8 mouse cellular contexts compared by ENCODE assay signal in the genomic region with DNA sequence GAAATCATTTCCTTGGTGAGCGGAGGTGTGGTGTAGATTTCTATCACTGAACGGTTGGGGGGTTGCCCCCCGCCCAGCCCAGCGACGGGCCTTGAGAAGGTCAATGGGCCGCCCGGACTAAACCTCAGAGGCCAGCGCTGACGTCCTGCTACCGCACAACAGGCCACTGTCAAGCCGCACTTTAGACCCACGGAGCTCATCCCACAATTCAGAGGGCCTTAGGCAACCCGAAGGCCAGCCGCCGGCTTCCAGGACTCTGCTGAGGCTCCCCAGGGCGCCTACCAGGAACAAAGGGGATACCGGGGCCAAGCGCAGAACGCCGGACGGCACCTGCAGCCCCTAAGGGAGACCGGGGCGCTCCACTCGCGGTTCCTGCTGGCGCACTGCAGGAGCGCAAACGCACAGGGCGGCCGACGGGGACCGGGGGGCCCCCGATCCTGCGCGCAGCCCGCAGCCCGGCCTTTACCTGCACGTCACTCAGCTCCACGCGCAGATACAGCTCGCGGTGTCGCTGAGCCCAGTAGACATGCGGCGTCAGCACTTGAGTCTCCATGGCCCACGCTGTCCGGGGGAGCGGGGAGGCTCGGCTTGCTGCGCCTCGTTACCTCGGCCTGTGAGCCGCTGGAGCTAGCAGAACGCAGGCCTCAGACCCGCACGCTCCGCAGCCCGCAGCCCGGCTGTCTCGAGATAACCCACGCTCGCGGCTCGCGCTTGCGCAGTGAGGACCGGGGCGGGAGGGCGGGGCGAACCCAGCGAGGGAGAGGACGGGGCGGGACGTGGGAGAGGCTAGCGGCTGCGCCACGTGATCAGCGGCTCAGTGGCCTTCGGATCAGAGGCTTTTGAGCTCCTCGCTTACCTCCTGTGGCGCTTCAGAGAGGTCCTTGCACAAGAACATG. TPM values are rescaled to one million over a fixed set of nuclear protein-coding genes. Genes with fewer than 3 reads are reported as not detected.
DNase-seq lines count a peak whose midpoint lies in the region; ATAC-seq and TF ChIP-seq lines count a peak whose summit lies in the region.

TSS of gene Hacd3 (minus strand) at position 703 of the 896 bp plus-strand sequence.

- H3K4me3 ChIP-seq in heart, embryonic 10.5 days: peak within 1 kb of the TSS; percentile 83
- peak within 1 kb of the TSS; percentile 97 for H3K4me3 ChIP-seq in kidney, embryonic 14.5 days (ENCODE audit: low read length)
- peak within 1 kb of the TSS; percentile 63 for H3K4me3 ChIP-seq in limb, embryonic 14.5 days (replicated peaks; ENCODE audit: low read length)
- H3K4me3 ChIP-seq in midbrain, embryonic 16.5 days (ENCODE audit: low read depth, low read length): peak within 1 kb of the TSS; percentile 100

- peak within 1 kb of the TSS; percentile 81 for H3K4me2 ChIP-seq in kidney, embryonic 14.5 days (replicated peaks; ENCODE audit: low read depth, low read length)
- H3K4me2 ChIP-seq in limb, embryonic 14.5 days (replicated peaks; ENCODE audit: low read depth, low read length, severe bottlenecking): peak within 1 kb of the TSS; percentile 74
- peak within 1 kb of the TSS; percentile 90 for H3K4me2 ChIP-seq in midbrain, embryonic 16.5 days (ENCODE audit: low read length)

- H3K27ac ChIP-seq in heart, embryonic 10.5 days: peak within 1 kb of the TSS; percentile 97
- peak within 1 kb of the TSS; percentile 71 for H3K27ac ChIP-seq in kidney, embryonic 14.5 days (ENCODE audit: low read depth, low read length)
- peak within 1 kb of the TSS; percentile 69 for H3K27ac ChIP-seq in limb, embryonic 14.5 days (replicated peaks; ENCODE audit: low read depth, low read length)
- peak within 1 kb of the TSS; percentile 93 for H3K27ac ChIP-seq in midbrain, embryonic 16.5 days (ENCODE audit: low read length)

- under 1% methylated on average over 81 of the region's 81 CpGs for WGBS in heart, embryonic 10.5 days
- WGBS in kidney, embryonic 14.5 days: 1% methylated on average over 81 of the region's 81 CpGs
- under 1% methylated on average over 77 of the region's 81 CpGs for WGBS in limb, embryonic 14.5 days
- WGBS in midbrain, embryonic 16.5 days: under 1% methylated on average over 71 of the region's 81 CpGs

- ATAC-seq in erythroblast, adult 5-6 weeks (replicated peaks; ENCODE audit: low FRiP score, poor library complexity, severe bottlenecking): peak; percentile 89
- ATAC-seq in kidney, embryonic 14.5 days (ENCODE audit: low FRiP score, low TSS enrichment): peak; percentile 92
- ATAC-seq in limb, embryonic 14.5 days (ENCODE audit: low FRiP score, low read depth): peak; percentile 93
- ATAC-seq in midbrain, embryonic 16.5 days: peak; percentile 93

- TF ChIP-seq POLR2A in brain, embryonic 14.5 days (IDR thresholded peaks at IDR 0.05; ENCODE audit: borderline replicate concordance, extremely low read depth, insufficient read depth, insufficient read length, poor library complexity, severe bottlenecking): peak; percentile 96
- TF ChIP-seq POLR2A in limb, embryonic 14.5 days (IDR thresholded peaks at IDR 0.05; ENCODE audit: borderline replicate concordance, extremely low read depth, insufficient read depth, insufficient read length): peak; percentile 70; the same call in 1 of the 2 replicates

- H3K27me3 ChIP-seq in heart, embryonic 10.5 days (ENCODE audit: insufficient read depth, poor library complexity, severe bottlenecking): no peaks in the 10 kb centered on the region
- no peaks in the 10 kb centered on the region for H3K27me3 ChIP-seq in kidney, embryonic 14.5 days (ENCODE audit: control insufficient read depth, insufficient read depth, low read length)
- no peaks in the 10 kb centered on the region for H3K27me3 ChIP-seq in limb, embryonic 14.5 days (ENCODE audit: control insufficient read depth, insufficient read depth, low read length)
- H3K27me3 ChIP-seq in midbrain, embryonic 16.5 days (ENCODE audit: control insufficient read depth, insufficient read depth, low read depth, low read length): no peaks in the 10 kb centered on the region

- H3K4me1 ChIP-seq in heart, embryonic 10.5 days: peaks cover 36% of the 10 kb centered on the region
- peaks cover 12% of the 10 kb centered on the region for H3K4me1 ChIP-seq in kidney, embryonic 14.5 days (ENCODE audit: control insufficient read depth, insufficient read depth, low read length)
- H3K4me1 ChIP-seq in limb, embryonic 14.5 days (ENCODE audit: control insufficient read depth, insufficient read depth, low read length): peaks cover 12% of the 10 kb centered on the region
- peaks cover 54% of the 10 kb centered on the region for H3K4me1 ChIP-seq in midbrain, embryonic 16.5 days (ENCODE audit: control insufficient read depth, insufficient read depth, low read length)

- peak; percentile 84 to 86 for DNase-seq in B cell, adult 2 months
- DNase-seq in brain, embryonic 14.5 days (ENCODE audit: low read depth): peak; percentile 97
- DNase-seq in heart, embryonic 10.5 days (ENCODE audit: low spot score): peak; percentile 97
- DNase-seq in limb, embryonic 14.5 days (ENCODE audit: low spot score): peak; percentile 90
- peak; percentile 86 to 93 for DNase-seq in spleen, postnatal 10 days (ENCODE audit: low spot score in 2 of 2)

- no peak for TF ChIP-seq CTCF in brain, embryonic 14.5 days (IDR thresholded peaks at IDR 0.05; ENCODE audit: borderline replicate concordance, extremely low read depth, insufficient read depth, insufficient read length)

- no peaks in the 10 kb centered on the region for H3K36me3 ChIP-seq in heart, embryonic 10.5 days
- no peaks in the 10 kb centered on the region for H3K36me3 ChIP-seq in kidney, embryonic 14.5 days (ENCODE audit: control insufficient read depth, insufficient read depth, low read length)
- H3K36me3 ChIP-seq in limb, embryonic 14.5 days (ENCODE audit: control insufficient read depth, insufficient read depth, low read length): no peaks in the 10 kb centered on the region
- H3K36me3 ChIP-seq in midbrain, embryonic 16.5 days (ENCODE audit: control insufficient read depth, insufficient read depth, low read length): no peaks in the 10 kb centered on the region

- H3K9me3 ChIP-seq in heart, embryonic 10.5 days: no peaks in the 10 kb centered on the region
- H3K9me3 ChIP-seq in kidney, embryonic 14.5 days (ENCODE audit: control insufficient read depth, low read length): no peaks in the 10 kb centered on the region
- no peaks in the 10 kb centered on the region for H3K9me3 ChIP-seq in limb, embryonic 14.5 days (ENCODE audit: control insufficient read depth, low read length)
- no peaks in the 10 kb centered on the region for H3K9me3 ChIP-seq in midbrain, embryonic 16.5 days (replicated peaks; ENCODE audit: control insufficient read depth, low read length, poor library complexity, severe bottlenecking)

- peak within 1 kb of the TSS; percentile 93 for H3K9ac ChIP-seq in kidney, embryonic 14.5 days (ENCODE audit: low read depth, low read length)
- peak within 1 kb of the TSS; percentile 71 for H3K9ac ChIP-seq in limb, embryonic 14.5 days (ENCODE audit: low read depth, low read length, severe bottlenecking)
- peak within 1 kb of the TSS; percentile 99 for H3K9ac ChIP-seq in midbrain, embryonic 16.5 days (ENCODE audit: low read depth, low read length)

RNA-seq across cellular contexts. Expression of gene Hacd3, which starts in this region (rescaled TPM):
- 113 and 117 TPM in 2 replicates for polyA plus RNA-seq in brain, embryonic 14.5 days (2012; rRNA removed)
- total RNA-seq in erythroblast, adult 5-6 weeks (2015; ENCODE audit: low replicate concordance): 6.1 and 18.3 TPM in 2 replicates
- total RNA-seq in erythroblast, adult 5-6 weeks (2017; ENCODE audit: low replicate concordance): 19.9 and 20.2 TPM in 2 replicates
- 67.6 and 78.7 TPM in 2 replicates for polyA plus RNA-seq in heart, embryonic 10.5 days (2016; fragmentation: Nextera tagmentation; extraction: Ambion mirVana)
- 45.6 and 85.6 TPM in 2 replicates for polyA plus RNA-seq in kidney, embryonic 14.5 days (2014; fragmentation: Nextera tagmentation; extraction: Ambion mirVana)
- 52.0 and 53.4 TPM in 2 replicates for polyA plus RNA-seq in limb, embryonic 14.5 days (2012; rRNA removed)
- 41.8 and 48.1 TPM in 2 replicates for polyA plus RNA-seq in limb, embryonic 14.5 days (2014; fragmentation: Nextera tagmentation; extraction: Ambion mirVana)
- polyA plus RNA-seq in midbrain, embryonic 16.5 days (2015; fragmentation: Nextera tagmentation; extraction: Ambion mirVana): 241 and 246 TPM in 2 replicates

Comparison
In these comparisons a context has a peak if more than half of its experiments do, and no peak if none do; other contexts are left out.
1. Peak in every context shown above with its lines: DNase-seq, ATAC-seq, H3K4me3 ChIP-seq and H3K27ac ChIP-seq.